Mouse (Mus musculus): ENCODE results near the gene Cgnl1.

DNA sequence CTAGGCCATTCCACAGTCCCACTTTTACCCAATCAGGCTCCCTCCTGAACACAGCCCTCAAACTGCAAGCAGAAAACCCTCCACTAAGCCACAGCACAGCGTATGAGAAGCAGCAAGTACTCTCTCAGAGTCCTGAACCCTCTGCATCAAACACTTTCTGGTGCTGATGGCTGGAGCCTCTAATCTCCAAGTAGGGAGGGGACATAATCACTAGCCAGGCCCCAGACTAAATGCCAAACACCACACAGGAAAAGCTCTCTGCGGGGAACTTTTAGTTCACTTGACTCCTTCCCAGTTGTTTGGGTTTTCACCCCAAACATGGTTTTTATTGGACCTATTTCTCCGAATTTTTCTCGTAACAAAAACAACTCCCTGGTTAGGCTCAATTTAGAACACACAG lies 25.0 kb downstream of the Cgnl1 start:
- TF ChIP-seq CTCF (IDR thresholded peaks at IDR 0.05; ENCODE audit: borderline replicate concordance, insufficient read depth, low read depth, low read length): no peak
- no peak for TF ChIP-seq POLR2A (IDR thresholded peaks at IDR 0.05; ENCODE audit: borderline replicate concordance, insufficient read depth, low read length)
